Mouse (Mus musculus): Measurements from ENCODE around the gene Gtpbp1. TPM values are rescaled to one million over a fixed set of nuclear protein-coding genes. Genes with fewer than 3 reads are reported as not detected.
"Not testable (repeated sequence)": the region's sequence is repeated elsewhere in the genome, so short reads cannot be mapped to it uniquely, and the experiment has no call there.

Gene Gtpbp1
- polyA plus RNA-seq, 1 experiment from 2014 or later, result 13.3 TPM

GRCm38 (mm10) chr15:79669195-79669594 is 21.4 kb upstream of the Gtpbp1 start:
- DNase-seq (ENCODE audit: low spot score) (peak; percentile 27), ATAC-seq (ENCODE audit: low FRiP score, low TSS enrichment) (no peak)
- H3K9me3 ChIP-seq (ENCODE audit: control insufficient read depth, low read length), result no peaks in the 10 kb centered on the region
- no peak overlapping the region for H3K9ac ChIP-seq (ENCODE audit: low read length)
- no peak overlapping the region for H3K27ac ChIP-seq (replicated peaks)
- WGBS, result 58% methylated on average over 10 of the region's 10 CpGs
- H3K4me3 ChIP-seq (ENCODE audit: low read depth, low read length), result no peak overlapping the region
- no peaks in the 10 kb centered on the region for H3K4me1 ChIP-seq (replicated peaks; ENCODE audit: control insufficient read depth, insufficient read depth)
- TF ChIP-seq EP300 (optimal IDR thresholded peaks at IDR 0.05) (no peak), CTCF (IDR thresholded peaks at IDR 0.05; ENCODE audit: low read depth) (peak; percentile 50)
- H3K4me2 ChIP-seq (replicated peaks; ENCODE audit: low read depth), result no peak overlapping the region
- no peaks in the 10 kb centered on the region for H3K27me3 ChIP-seq (ENCODE audit: control insufficient read depth, insufficient read depth, low read length)
- peaks cover 14% of the 10 kb centered on the region for H3K36me3 ChIP-seq (ENCODE audit: control insufficient read depth, insufficient read depth, low read length)

GRCm38 (mm10) chr15:79670249-79670971 is 20.2 kb upstream of the Gtpbp1 start, which contains the start of gene Tomm22:
Gene Tomm22, plus strand, starts transcription at chr15:79670861.
- Histone ChIP-seq H3K27ac (replicated peaks) (0 out of 2 replicates have a peak within 1 kb of the TSS, but pooled peaks have one; percentile 53), H3K36me3 (ENCODE audit: control insufficient read depth, insufficient read depth, low read length) (peaks cover 27% of the 10 kb centered on the region), H3K4me3 (ENCODE audit: low read depth, low read length) (peak within 1 kb of the TSS; percentile 81), H3K27me3 (ENCODE audit: control insufficient read depth, insufficient read depth, low read length) (no peaks in the 10 kb centered on the region), H3K4me1 (replicated peaks; ENCODE audit: control insufficient read depth, insufficient read depth) (no peaks in the 10 kb centered on the region), H3K9ac (ENCODE audit: low read length) (peak within 1 kb of the TSS; percentile 88), H3K4me2 (replicated peaks; ENCODE audit: low read depth) (peak within 1 kb of the TSS; percentile 88), H3K9me3 (ENCODE audit: control insufficient read depth, low read length) (no peaks in the 10 kb centered on the region)
- 16% methylated on average over 32 of the region's 33 CpGs for WGBS
- DNase-seq (ENCODE audit: low spot score), result peak; percentile 93
- peak; percentile 94 for ATAC-seq (ENCODE audit: low FRiP score, low TSS enrichment)
- TF ChIP-seq CTCF (IDR thresholded peaks at IDR 0.05; ENCODE audit: low read depth) (peak; percentile 75), EP300 (optimal IDR thresholded peaks at IDR 0.05) (no peak)

GRCm38 (mm10) chr15:79670972-79671299 is 19.7 kb upstream of the Gtpbp1 start:
- Histone ChIP-seq H3K4me1 (replicated peaks; ENCODE audit: control insufficient read depth, insufficient read depth) (no peaks in the 10 kb centered on the region), H3K4me2 (replicated peaks; ENCODE audit: low read depth) (peak overlapping the region; percentile 88), H3K9me3 (ENCODE audit: control insufficient read depth, low read length) (no peaks in the 10 kb centered on the region), H3K27ac (replicated peaks) (0 out of 2 replicates have a peak overlapping the region, but pooled peaks have one; percentile 53), H3K27me3 (ENCODE audit: control insufficient read depth, insufficient read depth, low read length) (no peaks in the 10 kb centered on the region), H3K36me3 (ENCODE audit: control insufficient read depth, insufficient read depth, low read length) (peaks cover 26% of the 10 kb centered on the region), H3K4me3 (ENCODE audit: low read depth, low read length) (peak overlapping the region; percentile 81), H3K9ac (ENCODE audit: low read length) (peak overlapping the region; percentile 88)
- TF ChIP-seq CTCF (IDR thresholded peaks at IDR 0.05; ENCODE audit: low read depth), result no peak
- no peak for TF ChIP-seq EP300 (optimal IDR thresholded peaks at IDR 0.05)
- DNase-seq (ENCODE audit: low spot score) (no peak), ATAC-seq (ENCODE audit: low FRiP score, low TSS enrichment) (peak; percentile 43)
- 0% methylated on average over 36 of the region's 37 CpGs for WGBS

GRCm38 (mm10) chr15:79671828-79672348 is 18.8 kb upstream of the Gtpbp1 start:
- ATAC-seq (ENCODE audit: low FRiP score, low TSS enrichment); H3K27me3 ChIP-seq (ENCODE audit: control insufficient read depth, insufficient read depth, low read length); H3K27ac ChIP-seq (replicated peaks); H3K4me1 ChIP-seq (replicated peaks; ENCODE audit: control insufficient read depth, insufficient read depth); DNase-seq (ENCODE audit: low spot score); H3K9ac ChIP-seq (ENCODE audit: low read length); H3K9me3 ChIP-seq (ENCODE audit: control insufficient read depth, low read length): not testable (repeated sequence)
- H3K36me3 ChIP-seq (ENCODE audit: control insufficient read depth, insufficient read depth, low read length), result peaks cover 22% of the 10 kb centered on the region
- peak overlapping the region; percentile 88 for H3K4me2 ChIP-seq (replicated peaks; ENCODE audit: low read depth)
- WGBS, result 71% methylated on average over 11 of the region's 11 CpGs
- peak overlapping the region; percentile 81; the same call in 1 of the 2 replicates for H3K4me3 ChIP-seq (ENCODE audit: low read depth, low read length)

GRCm38 (mm10) chr15:79677936-79678335 is 12.7 kb upstream of the Gtpbp1 start:
- 67% methylated on average over 2 of the region's 2 CpGs for WGBS
- H3K4me1 ChIP-seq (replicated peaks; ENCODE audit: control insufficient read depth, insufficient read depth), result no peaks in the 10 kb centered on the region

GRCm38 (mm10) chr15:79681973-79682372 is 8.7 kb upstream of the Gtpbp1 start:
- no peak overlapping the region for H3K4me3 ChIP-seq (ENCODE audit: low read depth, low read length)
- no peaks in the 10 kb centered on the region for H3K27me3 ChIP-seq (ENCODE audit: control insufficient read depth, insufficient read depth, low read length)
- H3K4me1 ChIP-seq (replicated peaks; ENCODE audit: control insufficient read depth, insufficient read depth), result peaks cover 22% of the 10 kb centered on the region
- ATAC-seq (ENCODE audit: low FRiP score, low TSS enrichment) (no peak), DNase-seq (ENCODE audit: low spot score) (no peak)
- TF ChIP-seq CTCF (IDR thresholded peaks at IDR 0.05; ENCODE audit: low read depth) (no peak), EP300 (optimal IDR thresholded peaks at IDR 0.05) (no peak)
- no peak overlapping the region for H3K9ac ChIP-seq (ENCODE audit: low read length)
- no peaks in the 10 kb centered on the region for H3K36me3 ChIP-seq (ENCODE audit: control insufficient read depth, insufficient read depth, low read length)
- no peak overlapping the region for H3K4me2 ChIP-seq (replicated peaks; ENCODE audit: low read depth)
- WGBS, result 83% methylated on average over 4 of the region's 4 CpGs
- no peaks in the 10 kb centered on the region for H3K9me3 ChIP-seq (ENCODE audit: control insufficient read depth, low read length)
- no peak overlapping the region for H3K27ac ChIP-seq (replicated peaks)

More at GRCm38 (mm10) chr15:79677936-79678335, 12.7 kb upstream of the Gtpbp1 start:
- ATAC-seq (ENCODE audit: low FRiP score, low TSS enrichment) (no peak), DNase-seq (ENCODE audit: low spot score) (no peak)
- Histone ChIP-seq H3K27me3 (ENCODE audit: control insufficient read depth, insufficient read depth, low read length) (no peaks in the 10 kb centered on the region), H3K9ac (ENCODE audit: low read length) (no peak overlapping the region), H3K36me3 (ENCODE audit: control insufficient read depth, insufficient read depth, low read length) (peaks cover 22% of the 10 kb centered on the region), H3K4me3 (ENCODE audit: low read depth, low read length) (no peak overlapping the region), H3K27ac (replicated peaks) (no peak overlapping the region), H3K9me3 (ENCODE audit: control insufficient read depth, low read length) (no peaks in the 10 kb centered on the region), H3K4me2 (replicated peaks; ENCODE audit: low read depth) (no peak overlapping the region)
- TF ChIP-seq EP300 (optimal IDR thresholded peaks at IDR 0.05), result no peak
- TF ChIP-seq CTCF (IDR thresholded peaks at IDR 0.05; ENCODE audit: low read depth), result no peak
